Mouse (Mus musculus) MEL (cell line): ENCODE results near the gene Msantd2. TPM values are rescaled to one million over a fixed set of nuclear protein-coding genes. Genes with fewer than 3 reads are reported as not detected.

Source experiments
- DNase-seq: peaks from one replicate; pipeline ENCODE4 v3.0.0; 2011; ENCODE audit warnings: low read depth, low spot score
- H3K27ac ChIP-seq: 2 replicates; pipeline ENCODE4 v1.5.1; 2012; ENCODE audit warnings: low read depth, mild to moderate bottlenecking, control low read depth, low read length, moderate library complexity; ENCODE audit not compliant: control insufficient read depth
- H3K27me3 ChIP-seq, 2 experiments: fragments of 150-350 bp in 1 of 2; sonication (generic) in 1 of 2; 2 replicates each; pipeline ENCODE4 v1.6.1; 2012; ENCODE audit warnings: low read length in 2 of 2, mild to moderate bottlenecking in 2 of 2, improper control_type of control experiment in 1 of 2, moderate library complexity in 1 of 2; ENCODE audit not compliant: insufficient read depth in 2 of 2, control insufficient read depth in 1 of 2
- H3K36me3 ChIP-seq, 2 experiments: 2 replicates each; pipeline ENCODE4 v1.6.1; 2012 to 2014; ENCODE audit warnings: low read length in 2 of 2, improper control_type of control experiment in 1 of 2, inconsistent platforms in 1 of 2, mild to moderate bottlenecking in 1 of 2; ENCODE audit not compliant: insufficient read depth in 2 of 2, control insufficient read depth in 1 of 2
- H3K4me1 ChIP-seq, 2 experiments: fragments of 150-350 bp in 1 of 2; sonication (generic) in 1 of 2; 2 replicates each; pipeline ENCODE4 v1.6.1; 2012; ENCODE audit warnings: low read length in 2 of 2, improper control_type of control experiment in 1 of 2, mild to moderate bottlenecking in 1 of 2; ENCODE audit not compliant: insufficient read depth in 2 of 2, control insufficient read depth in 1 of 2
- H3K4me3 ChIP-seq, 2 experiments: fragments of 150-350 bp in 1 of 2; sonication (generic) in 1 of 2; 2 replicates each; pipeline ENCODE4 v1.5.1; 2012; ENCODE audit warnings: low read depth in 2 of 2, low read length in 2 of 2, mild to moderate bottlenecking in 2 of 2, moderate library complexity in 2 of 2, control low read depth in 1 of 2, improper control_type of control experiment in 1 of 2; ENCODE audit not compliant: control insufficient read depth in 1 of 2, insufficient read depth in 1 of 2
- H3K79me2 ChIP-seq: 2 replicates; pipeline ENCODE4 v1.6.1; 2012; ENCODE audit warnings: mild to moderate bottlenecking, low read length, moderate library complexity; ENCODE audit not compliant: control insufficient read depth, poor library complexity, insufficient read depth
- H3K9ac ChIP-seq: 2 replicates; pipeline ENCODE4 v1.6.1; 2012; ENCODE audit warnings: low read depth, mild to moderate bottlenecking, control low read depth, low read length, moderate library complexity; ENCODE audit not compliant: control insufficient read depth, poor library complexity, severe bottlenecking
- H3K9me3 ChIP-seq: fragments of 150-350 bp; sonication (generic); replicated peaks from 2 replicates; pipeline ENCODE4 v1.6.1; 2012; ENCODE audit warnings: mild to moderate bottlenecking, low read length, improper control_type of control experiment, moderate library complexity; ENCODE audit not compliant: insufficient read depth
- BHLHE40 ChIP-seq: IDR thresholded peaks from 2 replicates; pipeline ENCODE4 v1.6.1; 2012; ENCODE audit warnings: low read depth, mild to moderate bottlenecking, inconsistent platforms, low read length, improper control_type of control experiment, borderline replicate concordance
- ELF1 ChIP-seq: IDR thresholded peaks from 2 replicates; pipeline ENCODE4 v1.6.1; 2014; ENCODE audit warnings: low read depth, mild to moderate bottlenecking, inconsistent platforms, low read length, improper control_type of control experiment, moderate library complexity
- EP300 ChIP-seq, 2 experiments: IDR thresholded peaks; 2 replicates each; pipeline ENCODE4 v1.6.1; 2011; ENCODE audit warnings: improper control_type of control experiment in 2 of 2, low read length in 2 of 2, low read depth in 1 of 2, mild to moderate bottlenecking in 1 of 2
- GATA1 ChIP-seq: IDR thresholded peaks from 2 replicates; pipeline ENCODE4 v1.6.1; 2011; ENCODE audit warnings: low read depth, low read length, improper control_type of control experiment
- HCFC1 ChIP-seq: IDR thresholded peaks from 2 replicates; pipeline ENCODE4 v1.6.1; 2012; ENCODE audit warnings: low read depth, mild to moderate bottlenecking, inconsistent platforms, low read length, improper control_type of control experiment, moderate library complexity
- KAT2A ChIP-seq: conservative IDR thresholded peaks from 2 replicates; pipeline ENCODE4 v1.6.1; 2012; ENCODE audit warnings: low read depth, low read length, improper control_type of control experiment, inconsistent platforms
- MAFK ChIP-seq: IDR thresholded peaks from 2 replicates; pipeline ENCODE4 v1.6.1; 2011; ENCODE audit warnings: low read depth, mild to moderate bottlenecking, low read length, improper control_type of control experiment, borderline replicate concordance
- MXI1 ChIP-seq: IDR thresholded peaks from 2 replicates; pipeline ENCODE4 v1.6.1; 2011; ENCODE audit warnings: mild to moderate bottlenecking, low read depth, low read length, improper control_type of control experiment
- MYC ChIP-seq: IDR thresholded peaks from 2 replicates; pipeline ENCODE4 v1.6.1; 2011; ENCODE audit warnings: low read depth, mild to moderate bottlenecking, low read length, improper control_type of control experiment, moderate library complexity
- NELFE ChIP-seq: IDR thresholded peaks from 2 replicates; pipeline ENCODE4 v1.6.1; 2011; ENCODE audit warnings: low read depth, low read length, improper control_type of control experiment
- POLR2A ChIP-seq, 2 experiments: IDR thresholded peaks; 2 replicates each; pipeline ENCODE4 v1.6.1; 2011 to 2012; ENCODE audit warnings: low read length in 2 of 2, mild to moderate bottlenecking in 2 of 2, control low read depth in 1 of 2, improper control_type of control experiment in 1 of 2, low read depth in 1 of 2, moderate library complexity in 1 of 2; ENCODE audit not compliant: control insufficient read depth in 1 of 2, insufficient read depth in 1 of 2, poor library complexity in 1 of 2
- POLR2AphosphoS5 ChIP-seq: IDR thresholded peaks from 2 replicates; pipeline ENCODE4 v1.6.1; 2012; ENCODE audit warnings: low read depth, borderline replicate concordance, mild to moderate bottlenecking, inconsistent platforms, low read length, moderate library complexity, mixed read lengths
- RAD21 ChIP-seq: IDR thresholded peaks from 2 replicates; pipeline ENCODE4 v1.6.1; 2011; ENCODE audit warnings: mild to moderate bottlenecking, low read depth, low read length, improper control_type of control experiment
- RCOR1 ChIP-seq: IDR thresholded peaks from 2 replicates; pipeline ENCODE4 v1.6.1; 2012; ENCODE audit warnings: low read depth, mild to moderate bottlenecking, inconsistent platforms, low read length, improper control_type of control experiment
- SMC3 ChIP-seq: IDR thresholded peaks from 2 replicates; pipeline ENCODE4 v1.6.1; 2011; ENCODE audit warnings: low read depth, low read length, improper control_type of control experiment
- TAL1 ChIP-seq: IDR thresholded peaks from 2 replicates; pipeline ENCODE4 v1.6.1; 2012; ENCODE audit warnings: mild to moderate bottlenecking, inconsistent platforms, low read length, moderate library complexity, mixed read lengths
- TBP ChIP-seq: IDR thresholded peaks from 2 replicates; pipeline ENCODE4 v1.8.0; 2011; ENCODE audit warnings: low read depth, low read length, improper control_type of control experiment
- UBTF ChIP-seq: IDR thresholded peaks from 2 replicates; pipeline ENCODE4 v1.6.1; 2012; ENCODE audit warnings: low read depth, mild to moderate bottlenecking, inconsistent platforms, low read length, improper control_type of control experiment, moderate library complexity, borderline replicate concordance; ENCODE audit not compliant: insufficient read depth
- USF1 ChIP-seq: IDR thresholded peaks from 2 replicates; pipeline ENCODE4 v1.6.1; 2014; ENCODE audit warnings: low read depth, mild to moderate bottlenecking, inconsistent platforms, low read length, improper control_type of control experiment, moderate library complexity
- ZC3H11A ChIP-seq: IDR thresholded peaks from 2 replicates; pipeline ENCODE4 v1.6.1; 2012; ENCODE audit warnings: low read depth, mild to moderate bottlenecking, inconsistent platforms, low read length, improper control_type of control experiment
- ZKSCAN1 ChIP-seq: IDR thresholded peaks from 2 replicates; pipeline ENCODE4 v1.6.1; 2012; ENCODE audit warnings: low read depth, mild to moderate bottlenecking, inconsistent platforms, low read length, improper control_type of control experiment, moderate library complexity
- ZMIZ1 ChIP-seq: IDR thresholded peaks from 2 replicates; pipeline ENCODE4 v1.6.1; 2012; ENCODE audit warnings: low read depth, mild to moderate bottlenecking, inconsistent platforms, low read length, improper control_type of control experiment, moderate library complexity
- polyA plus RNA-seq, 2 experiments: library from polyadenylated mRNA; stranded (reverse) in 1 of 2; unstranded in 1 of 2; fragments of >175 nt in 1 of 2; fragments of >200 nt in 1 of 2; gene quantifications; 2 replicates each; pipeline versions ENCODE4 v1.2.1 to v1.2.4; 2012; ENCODE audit warnings: low replicate concordance in 2 of 2, low read depth in 1 of 2; ENCODE audit not compliant: insufficient read length in 2 of 2, insufficient read depth in 1 of 2, missing spikeins in 1 of 2
- total RNA-seq: library from RNA; depleted of rRNA; stranded (reverse); fragments of 300-350 nt; gene quantifications from 2 replicates; pipeline ENCODE4 v1.2.3, GENCODE M21; 2012

Msantd2 gene
- total and polyA plus RNA-seq, 3 experiments: 15.5 to 26.2 TPM; not detected in 1

GRCm38 (mm10) chr9:37519995-37520394, 30.9 kb downstream of the Msantd2 start:
- H3K79me2 ChIP-seq: no peaks in the 10 kb centered on the region
- H3K36me3 ChIP-seq: peaks cover 0 to 30% of the 10 kb centered on the region in 2 experiments
- H3K27ac ChIP-seq: no peak overlapping the region
- H3K9ac ChIP-seq: no peak overlapping the region
- H3K4me3 ChIP-seq: no peak overlapping the region
- TF ChIP-seq POLR2A (IDR thresholded peaks at IDR 0.05; ENCODE audit: control insufficient read depth in 1 of 2, insufficient read depth in 1 of 2, low read depth in 1 of 2, low read length in 2 of 2, poor library complexity in 1 of 2) (no peak), ZKSCAN1 (no peak), MYC (no peak), RAD21 (no peak), RCOR1 (no peak), KAT2A (no peak), GATA1 (no peak), TBP (no peak)
- TF ChIP-seq, all 39 proteins: peak for 0
- peaks cover 11 to 20% of the 10 kb centered on the region in 2 experiments for H3K4me1 ChIP-seq
- H3K9me3 ChIP-seq: no peaks in the 10 kb centered on the region
- H3K27me3 ChIP-seq: no peaks in the 10 kb centered on the region
- no peak for DNase-seq

- H3K79me2 ChIP-seq: no peaks in the 10 kb centered on the region
- no peaks in the 10 kb centered on the region; a peak in 3 of 4 replicates for H3K36me3 ChIP-seq
- H3K9me3 ChIP-seq: no peaks in the 10 kb centered on the region
- H3K9ac ChIP-seq: no peak overlapping the region
- H3K27ac ChIP-seq: no peak overlapping the region
- no peak overlapping the region for H3K4me3 ChIP-seq
- H3K4me1 ChIP-seq: peaks cover 0 to 10% of the 10 kb centered on the region in 2 experiments; a peak in 2 of 4 replicates
- no peaks in the 10 kb centered on the region for H3K27me3 ChIP-seq
- TF ChIP-seq ZMIZ1: no peak
- TF ChIP-seq GATA1: no peak
- TF ChIP-seq HCFC1: no peak
- no peak for TF ChIP-seq NELFE
- no peak for TF ChIP-seq MYC
- no peak for TF ChIP-seq ZC3H11A
- TF ChIP-seq UBTF: no peak
- no peak for TF ChIP-seq POLR2A (IDR thresholded peaks at IDR 0.05; ENCODE audit: control insufficient read depth in 1 of 2, insufficient read depth in 1 of 2, low read depth in 1 of 2, low read length in 2 of 2, poor library complexity in 1 of 2)
- no peak for TF ChIP-seq MAFK
- TF ChIP-seq ELF1: no peak
- TF ChIP-seq ZKSCAN1: no peak
- no peak for TF ChIP-seq MXI1
- TF ChIP-seq TAL1: no peak
- no peak for TF ChIP-seq TBP
- no peak for TF ChIP-seq BHLHE40
- no peak for TF ChIP-seq EP300 (IDR thresholded peaks at IDR 0.05; ENCODE audit: low read depth in 1 of 2, low read length in 2 of 2)
- no peak for TF ChIP-seq POLR2AphosphoS5
- no peak for TF ChIP-seq SMC3
- no peak for TF ChIP-seq USF1
- DNase-seq: no peak
Measured at GRCm38 (mm10) chr9:37525461-37525860, 36.3 kb downstream of the Msantd2 start.
